Comparison of ENCODE assay signal across 23 mouse cellular contexts in the genomic region with DNA sequence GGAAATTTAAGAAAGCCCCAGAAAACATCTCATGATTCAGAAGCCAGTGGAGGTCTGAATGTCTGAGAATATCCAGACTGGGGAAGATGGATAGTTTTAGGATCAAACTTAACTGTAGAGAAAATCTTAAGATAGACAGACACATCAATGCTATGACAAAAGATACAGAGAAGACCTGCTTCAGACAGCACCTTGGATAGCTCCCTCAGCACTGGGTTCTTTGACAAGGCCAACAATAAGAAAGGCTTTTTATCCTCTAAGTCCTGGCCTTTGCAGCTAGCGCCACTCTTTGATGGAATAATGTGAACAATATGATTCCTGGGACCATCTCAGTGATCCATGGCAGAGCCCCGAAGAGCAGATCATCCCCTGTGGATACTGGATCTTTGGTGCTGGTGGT. TPM values are rescaled to one million over a fixed set of nuclear protein-coding genes. Genes with fewer than 3 reads are reported as not detected.
A peak's percentile ranks its signal among the peaks of the same experiment; 100 is the strongest.
DNase-seq lines count a peak whose midpoint lies in the region; ATAC-seq lines count a peak whose summit lies in the region.
"Had no signal": no experiment of that assay in that cellular context is flagged by ENCODE, and none has a peak within 500 bp of the region (broad histone marks: within the 10 kb centered on the region; RNA-seq: fewer than 3 reads in every experiment).

No protein-coding gene starts in this region.

- H3K27ac ChIP-seq in limb, embryonic 11.5 days (replicated peaks; ENCODE audit: low read depth, low read length) = no peak overlapping the region
- no peak overlapping the region for H3K27ac ChIP-seq in limb, embryonic 10.5 days
- no peak overlapping the region for H3K27ac ChIP-seq in embryonic facial prominence, embryonic 10.5 days (replicated peaks)
- H3K27ac ChIP-seq in midbrain, embryonic 14.5 days (replicated peaks; ENCODE audit: low read depth, low read length) = no peak overlapping the region
- H3K27ac ChIP-seq: forebrain, embryonic 12.5 days; hindbrain, postnatal 0 days; macrophage; midbrain, embryonic 12.5 days had no signal

- no peak overlapping the region for H3K9ac ChIP-seq in limb, embryonic 11.5 days (ENCODE audit: low read length)
- no peak overlapping the region for H3K9ac ChIP-seq in midbrain, embryonic 14.5 days (replicated peaks; ENCODE audit: low read length)
- H3K9ac ChIP-seq: forebrain, embryonic 12.5 days; midbrain, embryonic 12.5 days had no signal

- H3K27me3 ChIP-seq in limb, embryonic 11.5 days (ENCODE audit: control insufficient read depth, insufficient read depth, low read length) = no peaks in the 10 kb centered on the region
- H3K27me3 ChIP-seq in limb, embryonic 10.5 days (ENCODE audit: low read depth, poor library complexity, severe bottlenecking) = no peaks in the 10 kb centered on the region
- no peaks in the 10 kb centered on the region for H3K27me3 ChIP-seq in embryonic facial prominence, embryonic 10.5 days (replicated peaks; ENCODE audit: low read depth, poor library complexity, severe bottlenecking)
- H3K27me3 ChIP-seq in midbrain, embryonic 14.5 days (ENCODE audit: control insufficient read depth, insufficient read depth, low read length) = no peaks in the 10 kb centered on the region; the same call in 1 of the 2 replicates
- H3K27me3 ChIP-seq: CH12.LX; midbrain, embryonic 12.5 days had no signal

- H3K4me1 ChIP-seq in limb, embryonic 11.5 days (ENCODE audit: control insufficient read depth, insufficient read depth, low read length) = no peaks in the 10 kb centered on the region
- H3K4me1 ChIP-seq in limb, embryonic 10.5 days = no peaks in the 10 kb centered on the region
- no peaks in the 10 kb centered on the region for H3K4me1 ChIP-seq in embryonic facial prominence, embryonic 10.5 days
- H3K4me1 ChIP-seq in midbrain, embryonic 14.5 days (ENCODE audit: control insufficient read depth, insufficient read depth, low read length) = no peaks in the 10 kb centered on the region
- H3K4me1 ChIP-seq: forebrain, embryonic 12.5 days; midbrain, embryonic 12.5 days had no signal

- no peak overlapping the region for H3K4me2 ChIP-seq in limb, embryonic 11.5 days (ENCODE audit: low read depth, severe bottlenecking)
- H3K4me2 ChIP-seq in midbrain, embryonic 14.5 days (ENCODE audit: low read length) = no peak overlapping the region
- H3K4me2 ChIP-seq: forebrain, embryonic 12.5 days; heart, embryonic 11.5 days; liver, embryonic 11.5 days; midbrain, embryonic 12.5 days had no signal

- H3K36me3 ChIP-seq in limb, embryonic 11.5 days (ENCODE audit: control insufficient read depth, insufficient read depth, low read length) = no peaks in the 10 kb centered on the region
- H3K36me3 ChIP-seq in limb, embryonic 10.5 days = no peaks in the 10 kb centered on the region
- no peaks in the 10 kb centered on the region for H3K36me3 ChIP-seq in embryonic facial prominence, embryonic 10.5 days (replicated peaks)
- H3K36me3 ChIP-seq in midbrain, embryonic 14.5 days (ENCODE audit: control insufficient read depth, insufficient read depth, low read length) = no peaks in the 10 kb centered on the region
- H3K36me3 ChIP-seq: forebrain, embryonic 12.5 days; midbrain, embryonic 12.5 days had no signal

- DNase-seq in adrenal gland, postnatal 10 days = peak; percentile 14
- DNase-seq in adrenal gland, postnatal 4 days (ENCODE audit: low spot score in 2 of 2) = no peak
- DNase-seq in limb, embryonic 11.5 days (ENCODE audit: low spot score) = peak; percentile 29
- no peak for DNase-seq in limb, embryonic 10.5 days (ENCODE audit: low spot score)
- peak; percentile 14 for DNase-seq in embryonic facial prominence, embryonic 10.5 days (ENCODE audit: low spot score)
- no peak for DNase-seq in midbrain, embryonic 14.5 days
- no peak for DNase-seq in urinary bladder, adult 18-20 months (ENCODE audit: low spot score in 2 of 2)
- DNase-seq: adrenal gland, adult 2 months; cerebellum, adult 18-20 months; cerebellum, postnatal 36 days; heart, postnatal 36 days; kidney, adult 11 months; lung, adult 2 months; spleen, adult 18-20 months; thymus, adult 18-20 months had no signal

- H3K9me3 ChIP-seq in limb, embryonic 11.5 days (ENCODE audit: control insufficient read depth, low read length) = no peaks in the 10 kb centered on the region
- no peaks in the 10 kb centered on the region for H3K9me3 ChIP-seq in limb, embryonic 10.5 days (replicated peaks)
- no peaks in the 10 kb centered on the region for H3K9me3 ChIP-seq in embryonic facial prominence, embryonic 10.5 days
- H3K9me3 ChIP-seq in midbrain, embryonic 14.5 days (ENCODE audit: control insufficient read depth, low read length) = no peaks in the 10 kb centered on the region
- H3K9me3 ChIP-seq: forebrain, embryonic 12.5 days; midbrain, embryonic 12.5 days had no signal

- 72% methylated on average over 2 of the region's 2 CpGs for WGBS in limb, embryonic 11.5 days
- 74% methylated on average over 2 of the region's 2 CpGs for WGBS in limb, embryonic 10.5 days
- WGBS in embryonic facial prominence, embryonic 10.5 days = 54% methylated on average over 2 of the region's 2 CpGs
- 40% methylated on average over 2 of the region's 2 CpGs for WGBS in midbrain, embryonic 14.5 days

- H3K4me3 ChIP-seq in limb, embryonic 11.5 days (ENCODE audit: low read depth, low read length) = no peak overlapping the region
- H3K4me3 ChIP-seq in limb, embryonic 10.5 days = no peak overlapping the region
- H3K4me3 ChIP-seq in embryonic facial prominence, embryonic 10.5 days = no peak overlapping the region
- H3K4me3 ChIP-seq in midbrain, embryonic 14.5 days (replicated peaks; ENCODE audit: low read depth, low read length) = no peak overlapping the region
- H3K4me3 ChIP-seq: forebrain, embryonic 12.5 days; midbrain, embryonic 12.5 days had no signal

- no peak for ATAC-seq in limb, embryonic 11.5 days (ENCODE audit: insufficient number of reproducible peaks, low FRiP score, low TSS enrichment, low read depth)
- ATAC-seq in monocyte, adult 5-6 weeks (replicated peaks; ENCODE audit: insufficient number of reproducible peaks, low FRiP score, low TSS enrichment, poor library complexity, severe bottlenecking) = no peak
- ATAC-seq in midbrain, embryonic 14.5 days (ENCODE audit: low FRiP score, low TSS enrichment) = no peak
- ATAC-seq: hindbrain, postnatal 0 days had no signal

RNA-seq across cellular contexts. Expression of gene Mamdc2, which starts 52.3 kb away (rescaled TPM):
- 1 to 10 TPM; 2.2 to 3.7 TPM for total RNA-seq in adrenal gland, postnatal 10 days (2021)
- total RNA-seq in adrenal gland, postnatal 4 days (2021) = 1 to 10 TPM; 1.3 to 1.4 TPM
- 0.80 and 1.4 TPM in 2 replicates for polyA plus RNA-seq in limb, embryonic 11.5 days (2014; fragmentation: Nextera tagmentation; extraction: Ambion mirVana)
- 2.0 and 2.3 TPM in 2 replicates for polyA plus RNA-seq in limb, embryonic 10.5 days (2016; fragmentation: Nextera tagmentation; extraction: Ambion mirVana)
- polyA plus RNA-seq in embryonic facial prominence, embryonic 10.5 days (2016; fragmentation: Nextera tagmentation; extraction: Ambion mirVana) = 0.98 and 1.2 TPM in 2 replicates
- 0.75 to 2.2 TPM in 2 of 3 replicates, not detected in the other for total RNA-seq in monocyte, adult 5-6 weeks (2017)
- 1.1 and 1.5 TPM in 2 replicates for polyA plus RNA-seq in midbrain, embryonic 14.5 days (2014; fragmentation: Nextera tagmentation; extraction: Ambion mirVana)

Comparison
In these comparisons a context has a peak if more than half of its experiments do, and no peak if none do; other contexts are left out.
1. DNase-seq: peak in adrenal gland, postnatal 10 days (single experiment), limb, embryonic 11.5 days (single experiment) and embryonic facial prominence, embryonic 10.5 days (single experiment); none in adrenal gland, postnatal 4 days (0 of 2), limb, embryonic 10.5 days (single experiment), midbrain, embryonic 14.5 days (single experiment) and urinary bladder, adult 18-20 months (0 of 2).